8 mouse cellular contexts compared by ENCODE assay signal in genomic region chr2:170222819-170223218, GRCm38 (mm10).
DNase-seq lines count a peak whose midpoint lies in the region; ATAC-seq lines count a peak whose summit lies in the region.

No protein-coding gene starts in this region.

- WGBS in hindbrain, embryonic 13.5 days, result under 1% methylated on average over 6 of the region's 6 CpGs
- whole genome bisulfite sequencing in midbrain, embryonic 12.5 days, result 4% methylated on average over 6 of the region's 6 CpGs

- H3K9me3 ChIP-seq in hindbrain, embryonic 13.5 days, result no peaks in the 10 kb centered on the region
- H3K9me3 ChIP-seq in midbrain, embryonic 12.5 days, result no peaks in the 10 kb centered on the region

- H3K36me3 ChIP-seq in hindbrain, embryonic 13.5 days, result no peaks in the 10 kb centered on the region
- H3K36me3 ChIP-seq in midbrain, embryonic 12.5 days, result no peaks in the 10 kb centered on the region

- H3K27ac ChIP-seq in hindbrain, embryonic 13.5 days, result peak overlapping the region; percentile 81
- peak overlapping the region; percentile 60 for H3K27ac ChIP-seq in midbrain, embryonic 12.5 days (replicated peaks)

- no peaks in the 10 kb centered on the region for H3K27me3 ChIP-seq in hindbrain, embryonic 13.5 days
- no peaks in the 10 kb centered on the region for H3K27me3 ChIP-seq in midbrain, embryonic 12.5 days

- peaks cover 58% of the 10 kb centered on the region for H3K4me1 ChIP-seq in hindbrain, embryonic 13.5 days (replicated peaks)
- H3K4me1 ChIP-seq in midbrain, embryonic 12.5 days, result peaks cover 55% of the 10 kb centered on the region

- ATAC-seq in hindbrain, embryonic 13.5 days (ENCODE audit: low FRiP score), result no peak
- ATAC-seq in midbrain, embryonic 12.5 days (ENCODE audit: low FRiP score, low read depth), result no peak
- no peak for ATAC-seq in granulocyte monocyte progenitor cell, adult 5-6 weeks (replicated peaks; ENCODE audit: poor library complexity, severe bottlenecking)

- H3K4me3 ChIP-seq in hindbrain, embryonic 13.5 days, result no peak overlapping the region
- no peak overlapping the region for H3K4me3 ChIP-seq in midbrain, embryonic 12.5 days

- H3K9ac ChIP-seq in hindbrain, embryonic 13.5 days, result peak overlapping the region; percentile 43; the same call in 1 of the 2 replicates
- H3K9ac ChIP-seq in midbrain, embryonic 12.5 days (replicated peaks), result 0 out of 2 replicates have a peak overlapping the region, but pooled peaks have one; percentile 15

- DNase-seq in kidney, postnatal 4 days, result peak; percentile 42 to 60
- DNase-seq in kidney, postnatal 14 days, result no peak
- DNase-seq in embryo, embryonic 9.5 days (ENCODE audit: extremely low spot score), result peak; percentile 44
- no peak for DNase-seq in left cerebral cortex, adult 11 months (ENCODE audit: low spot score)
- no peak for DNase-seq in adrenal gland, postnatal 10 days

- peak overlapping the region; percentile 58 for H3K4me2 ChIP-seq in hindbrain, embryonic 13.5 days
- peak overlapping the region; percentile 34 for H3K4me2 ChIP-seq in midbrain, embryonic 12.5 days (replicated peaks)

Comparison
In these comparisons a context has a peak if more than half of its experiments do, and no peak if none do; other contexts are left out.
1. DNase-seq: peak in kidney, postnatal 4 days (2 of 2) and embryo, embryonic 9.5 days (single experiment); none in kidney, postnatal 14 days (single experiment), left cerebral cortex, adult 11 months (single experiment) and adrenal gland, postnatal 10 days (single experiment).